Mouse (Mus musculus) liver, embryonic 16.5 days (tissue): ENCODE measurements around the gene Taf1b. TPM values are rescaled to one million over a fixed set of nuclear protein-coding genes. Genes with fewer than 3 reads are reported as not detected.

Source experiments
- ATAC-seq: fragments of 200-750 bp; cut with Nextera tagmentation; 2 replicates; pipeline ENCODE4 v1.8.0; 2017; ENCODE audit warnings: low read depth, mild to moderate bottlenecking, moderate number of reproducible peaks, moderate library complexity
- H3K27ac ChIP-seq: fragments of 300-500 bp; sonication (generic); 2 replicates; pipeline ENCODE4 v1.5.1; 2014; ENCODE audit warnings: mild to moderate bottlenecking, low read length
- H3K27me3 ChIP-seq: fragments of 300-500 bp; sonication (generic); 2 replicates; pipeline ENCODE4 v1.6.1; 2014; ENCODE audit warnings: low read depth, low read length, mixed read lengths; ENCODE audit not compliant: control insufficient read depth, insufficient read depth
- H3K36me3 ChIP-seq: fragments of 300-500 bp; sonication (generic); 2 replicates; pipeline ENCODE4 v1.6.1; 2014; ENCODE audit warnings: mild to moderate bottlenecking; ENCODE audit not compliant: control insufficient read depth, insufficient read depth
- H3K4me1 ChIP-seq: fragments of 300-500 bp; sonication (generic); 2 replicates; pipeline ENCODE4 v1.6.1; 2014; ENCODE audit warnings: low read depth, low read length, mixed read lengths; ENCODE audit not compliant: control insufficient read depth
- H3K4me2 ChIP-seq: fragments of 300-500 bp; sonication (generic); 2 replicates; pipeline ENCODE4 v1.6.1; 2014; ENCODE audit warnings: low read depth, low read length, mixed read lengths
- H3K4me3 ChIP-seq: fragments of 300-500 bp; sonication (generic); 2 replicates; pipeline ENCODE4 v1.5.1; 2014; ENCODE audit warnings: low read depth, mild to moderate bottlenecking, low read length
- H3K9ac ChIP-seq: fragments of 300-500 bp; sonication (generic); 2 replicates; pipeline ENCODE4 v1.6.1; 2014; ENCODE audit warnings: low read depth, low read length
- H3K9me3 ChIP-seq: fragments of 300-500 bp; sonication (generic); replicated peaks from 2 replicates; pipeline ENCODE4 v1.6.1; 2016; ENCODE audit warnings: low read length; ENCODE audit not compliant: control insufficient read depth
- WGBS: fragments of 180-500 bp; shearing (Covaris S2); extraction: QIAGEN DNeasy Blood & Tissue Kit; methylation state at CpG from one replicate; pipeline ENCODE4 v1.1.7; 2014; ENCODE audit not compliant: insufficient replicate concordance; 5-methylcytosine and 5-hydroxymethylcytosine counted together
- polyA plus RNA-seq: library from polyadenylated mRNA; unstranded; fragments of >200 nt; fragmentation: Nextera tagmentation; extraction: Ambion mirVana; gene quantifications from 2 replicates; pipeline ENCODE4 v1.2.1, GENCODE M21; 2015

Taf1b gene
- polyA plus RNA-seq, 1 experiment from 2014 or later: 7.1 TPM

GRCm38 (mm10) chr12:24567606-24568005 lies 69.4 kb downstream of the Taf1b start:
- WGBS: 67% methylated on average over 3 of the region's 3 CpGs
- no peak for ATAC-seq
- no peaks in the 10 kb centered on the region for H3K36me3 ChIP-seq

GRCm38 (mm10) chr12:24571523-24572392 lies 73.6 kb downstream of the Taf1b start, which contains the start of gene Grhl1:
Grhl1 (plus strand) TSS chr12:24572283.
- Histone ChIP-seq H3K27ac (no peak within 1 kb of the TSS), H3K4me2 (peak within 1 kb of the TSS; percentile 99), H3K4me3 (peak within 1 kb of the TSS; percentile 73), H3K36me3 (no peaks in the 10 kb centered on the region), H3K9me3 (no peaks in the 10 kb centered on the region), H3K27me3 (peaks cover 46% of the 10 kb centered on the region), H3K9ac (peak within 1 kb of the TSS; percentile 74), H3K4me1 (peaks cover 11% of the 10 kb centered on the region)
- 3% methylated on average over 57 of the region's 64 CpGs for WGBS
- ATAC-seq: peak; percentile 100

More at GRCm38 (mm10) chr12:24567606-24568005, 69.4 kb downstream of the Taf1b start:
- Histone ChIP-seq H3K27me3 (peaks cover 23% of the 10 kb centered on the region), H3K9me3 (no peaks in the 10 kb centered on the region), H3K4me2 (no peak overlapping the region), H3K4me1 (peaks cover 9% of the 10 kb centered on the region), H3K27ac (no peak overlapping the region), H3K9ac (no peak overlapping the region), H3K4me3 (no peak overlapping the region)

- peak overlapping the region; percentile 99 for H3K4me2 ChIP-seq
- peaks cover 44% of the 10 kb centered on the region for H3K27me3 ChIP-seq
- WGBS: 6% methylated on average over 37 of the region's 48 CpGs
- peak; percentile 14 for ATAC-seq
- H3K36me3 ChIP-seq: no peaks in the 10 kb centered on the region
- H3K27ac ChIP-seq: no peak overlapping the region
- H3K9ac ChIP-seq: peak overlapping the region; percentile 74
- peaks cover 11% of the 10 kb centered on the region for H3K4me1 ChIP-seq
- H3K4me3 ChIP-seq: peak overlapping the region; percentile 73
- no peaks in the 10 kb centered on the region for H3K9me3 ChIP-seq
These were observed 74.5 kb downstream of the Taf1b start for GRCm38 (mm10) chr12:24572421-24573274.

GRCm38 (mm10) chr12:24573275-24573580 lies 75.1 kb downstream of the Taf1b start:
- Histone ChIP-seq H3K27ac (no peak overlapping the region), H3K4me1 (peaks cover 11% of the 10 kb centered on the region), H3K36me3 (no peaks in the 10 kb centered on the region), H3K9ac (no peak overlapping the region), H3K4me3 (peak overlapping the region; percentile 73), H3K4me2 (peak overlapping the region; percentile 99), H3K27me3 (peaks cover 44% of the 10 kb centered on the region), H3K9me3 (no peaks in the 10 kb centered on the region)
- WGBS: 63% methylated on average over 3 of the region's 3 CpGs
- ATAC-seq: no peak

- no peak overlapping the region for H3K9ac ChIP-seq
- no peak overlapping the region for H3K4me3 ChIP-seq
- peaks cover 11% of the 10 kb centered on the region for H3K4me1 ChIP-seq
- H3K27ac ChIP-seq: no peak overlapping the region
- ATAC-seq: no peak
- H3K36me3 ChIP-seq: no peaks in the 10 kb centered on the region
- peaks cover 44% of the 10 kb centered on the region for H3K27me3 ChIP-seq
- 27% methylated on average over 7 of the region's 7 CpGs for WGBS
- no peaks in the 10 kb centered on the region for H3K9me3 ChIP-seq
- no peak overlapping the region for H3K4me2 ChIP-seq
These were observed 76.7 kb downstream of the Taf1b start for GRCm38 (mm10) chr12:24574870-24575269.

GRCm38 (mm10) chr12:24580452-24580851 lies 82.3 kb downstream of the Taf1b start:
- Histone ChIP-seq H3K27me3 (peaks cover 2% of the 10 kb centered on the region; the same call in 1 of the 2 replicates), H3K4me2 (peak overlapping the region; percentile 39; the same call in 1 of the 2 replicates), H3K4me1 (peaks cover 17% of the 10 kb centered on the region), H3K9ac (no peak overlapping the region), H3K4me3 (no peak overlapping the region), H3K36me3 (no peaks in the 10 kb centered on the region), H3K27ac (no peak overlapping the region; the same call in 1 of the 2 replicates), H3K9me3 (no peaks in the 10 kb centered on the region)
- peak; percentile 68 for ATAC-seq
- 41% methylated on average over 1 of the region's 1 CpGs for WGBS

- Histone ChIP-seq H3K4me1 (peaks cover 17% of the 10 kb centered on the region), H3K4me2 (peak overlapping the region; percentile 39), H3K27me3 (no peaks in the 10 kb centered on the region), H3K36me3 (no peaks in the 10 kb centered on the region), H3K4me3 (no peak overlapping the region), H3K9ac (no peak overlapping the region), H3K27ac (peak overlapping the region; percentile 52), H3K9me3 (no peaks in the 10 kb centered on the region)
- peak; percentile 83 for ATAC-seq
- 54% methylated on average over 14 of the region's 14 CpGs for WGBS
These were observed 83.0 kb downstream of the Taf1b start for GRCm38 (mm10) chr12:24580996-24581683.

GRCm38 (mm10) chr12:24583653-24584052 lies 85.5 kb downstream of the Taf1b start:
- Histone ChIP-seq H3K9me3 (no peaks in the 10 kb centered on the region), H3K36me3 (no peaks in the 10 kb centered on the region), H3K27ac (no peak overlapping the region), H3K9ac (no peak overlapping the region), H3K4me3 (no peak overlapping the region), H3K4me2 (no peak overlapping the region), H3K4me1 (peaks cover 17% of the 10 kb centered on the region), H3K27me3 (no peaks in the 10 kb centered on the region)
- ATAC-seq: no peak
- WGBS: 64% methylated on average over 3 of the region's 3 CpGs
